Mouse (Mus musculus) adrenal gland, adult 18-20 months (tissue): ENCODE results near the gene Nos2. TPM values are rescaled to one million over a fixed set of nuclear protein-coding genes. Genes with fewer than 3 reads are reported as not detected.

Experiments used
- DNase-seq, 2 experiments: peaks; one replicate each; pipeline ENCODE4 v3.0.0; 2021 to 2022; ENCODE audit warnings: low spot score in 2 of 2
- long read RNA-seq, 2 experiments: library from polyadenylated mRNA; stranded (forward); transcript quantifications; one replicate each; pipeline ENCODE4 v2.0.0; 2021
- total RNA-seq, 2 experiments: library from RNA; stranded (reverse); gene quantifications; 1 replicate in 1 of 2; 2 replicates in 1 of 2; pipeline ENCODE4 v1.2.3; 2021

Nos2 gene
- total RNA-seq, result 1 to 10 TPM in 1 of 2 experiments, under 1 TPM in 1; 0.30 to 1.7 TPM
- long read RNA-seq, experiment 1, partial matches to known transcripts, result 1 of 2 reads
- long read RNA-seq, experiment 1, other reads (novel, unspliced or antisense), result 0 of 2 reads
- long read RNA-seq, experiment 2, result 0 reads

- DNase-seq, result no peak
Measured at GRCm38 (mm10) chr11:78920411-78920939, at the start of gene Nos2. Gene Nos2, plus strand, starts transcription at chr11:78920787.

DNA sequence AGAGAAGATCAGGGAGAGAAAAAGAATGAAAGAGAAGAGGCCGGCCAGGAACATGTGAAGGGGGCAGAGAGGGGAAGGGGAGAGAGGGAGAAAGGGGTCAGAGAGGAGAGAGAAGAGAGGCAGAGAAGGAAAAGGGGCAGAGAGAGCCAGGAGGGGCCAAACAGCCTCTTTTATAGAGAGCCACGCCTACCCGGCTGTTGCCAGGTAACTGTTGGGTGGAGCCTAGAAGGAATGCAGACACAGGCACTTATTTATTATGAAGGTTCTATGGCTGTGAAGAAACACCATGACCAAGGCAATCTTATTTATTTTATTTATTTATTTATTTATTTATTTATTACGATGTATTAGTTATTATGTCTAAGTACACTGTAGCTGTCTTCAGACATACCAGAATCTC, 49.7 kb upstream of the Nos2 start:
- no peak for DNase-seq

GRCm38 (mm10) chr11:78872782-78873181, 47.8 kb upstream of the Nos2 start:
- DNase-seq, result no peak

DNA sequence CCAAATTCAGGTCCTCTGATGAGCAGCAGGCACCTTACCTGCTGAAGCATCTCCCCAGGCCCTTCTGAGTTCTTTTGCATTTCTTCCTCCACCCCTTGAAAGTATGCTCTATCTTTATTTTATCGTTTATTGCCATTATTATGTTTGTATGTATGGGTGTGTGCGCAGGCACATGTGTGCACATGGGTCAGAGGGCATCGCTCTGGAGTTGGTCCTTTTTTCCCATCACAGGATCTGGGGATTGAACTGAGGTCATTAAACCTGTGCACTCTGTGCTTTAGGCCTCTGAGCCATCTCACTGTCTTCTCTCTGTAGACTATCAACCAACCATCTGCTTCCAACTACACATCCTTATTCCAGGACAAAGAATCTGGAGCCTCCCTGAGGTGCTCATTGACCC, 40.9 kb upstream of the Nos2 start:
- DNase-seq, result no peak

DNA sequence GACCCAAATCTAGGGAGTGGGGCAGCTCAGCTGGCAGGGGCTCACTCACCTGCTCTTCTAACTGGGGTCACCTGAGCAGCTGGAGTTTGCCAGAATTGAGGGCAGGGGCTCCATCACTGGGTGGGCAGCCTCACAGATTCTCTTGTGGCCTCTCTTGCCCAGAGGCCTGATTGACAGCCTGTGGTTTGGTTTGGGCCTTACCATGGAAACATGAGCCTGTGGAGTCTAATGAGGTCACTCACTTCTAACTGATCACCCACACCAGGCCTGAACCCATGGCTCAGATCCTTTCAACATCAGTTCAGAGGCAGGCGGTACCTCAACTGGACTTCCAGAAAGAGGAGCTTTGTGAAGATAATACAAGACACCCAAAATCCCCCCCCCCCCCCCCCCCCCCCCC, 33.9 kb upstream of the Nos2 start:
- DNase-seq, result no peak

DNA sequence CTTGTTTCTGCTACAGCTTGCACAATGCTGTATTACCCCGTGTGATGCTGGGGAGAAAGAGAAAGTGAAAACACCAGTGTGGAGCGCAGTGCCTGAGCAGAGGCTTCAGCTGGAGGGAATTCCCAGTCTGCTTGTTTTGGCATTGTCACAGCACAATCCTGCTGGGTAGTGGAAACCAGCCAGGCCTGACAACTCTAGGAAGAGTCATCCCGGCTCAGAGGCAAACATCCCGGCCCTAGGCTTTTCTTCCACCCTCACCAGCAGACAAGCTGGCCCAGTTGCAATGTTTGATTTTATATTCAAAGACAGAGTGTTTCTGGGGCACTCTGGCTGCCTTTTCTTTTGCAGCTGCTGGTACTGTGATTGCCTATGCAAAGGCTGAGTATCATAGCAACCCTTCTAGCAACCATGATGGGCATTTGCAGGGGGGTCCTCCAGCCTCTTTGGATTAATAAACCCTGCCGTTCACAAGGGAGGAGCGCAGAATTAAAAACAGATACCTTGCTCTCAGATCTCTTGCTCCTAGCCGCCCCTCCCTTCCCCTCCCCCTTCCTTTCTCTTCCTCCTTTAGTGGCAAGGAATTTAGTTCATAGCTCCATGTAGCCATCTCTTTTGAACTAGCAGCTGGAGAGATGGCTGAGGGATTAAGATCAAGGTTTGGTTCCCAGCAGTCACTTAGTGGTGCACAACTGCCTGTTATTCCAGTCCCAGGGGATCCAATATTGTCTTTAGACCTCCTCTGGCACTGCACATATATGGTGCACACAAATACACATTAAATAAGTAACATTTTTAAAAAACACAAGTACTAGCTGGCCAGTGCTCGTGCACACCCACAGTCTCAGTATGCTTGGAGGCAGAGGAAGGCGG, 33.2 kb upstream of the Nos2 start:
- peak; percentile 39 to 46 for DNase-seq

GRCm38 (mm10) chr11:78889156-78889555, 31.4 kb upstream of the Nos2 start:
- DNase-seq, result no peak

DNA sequence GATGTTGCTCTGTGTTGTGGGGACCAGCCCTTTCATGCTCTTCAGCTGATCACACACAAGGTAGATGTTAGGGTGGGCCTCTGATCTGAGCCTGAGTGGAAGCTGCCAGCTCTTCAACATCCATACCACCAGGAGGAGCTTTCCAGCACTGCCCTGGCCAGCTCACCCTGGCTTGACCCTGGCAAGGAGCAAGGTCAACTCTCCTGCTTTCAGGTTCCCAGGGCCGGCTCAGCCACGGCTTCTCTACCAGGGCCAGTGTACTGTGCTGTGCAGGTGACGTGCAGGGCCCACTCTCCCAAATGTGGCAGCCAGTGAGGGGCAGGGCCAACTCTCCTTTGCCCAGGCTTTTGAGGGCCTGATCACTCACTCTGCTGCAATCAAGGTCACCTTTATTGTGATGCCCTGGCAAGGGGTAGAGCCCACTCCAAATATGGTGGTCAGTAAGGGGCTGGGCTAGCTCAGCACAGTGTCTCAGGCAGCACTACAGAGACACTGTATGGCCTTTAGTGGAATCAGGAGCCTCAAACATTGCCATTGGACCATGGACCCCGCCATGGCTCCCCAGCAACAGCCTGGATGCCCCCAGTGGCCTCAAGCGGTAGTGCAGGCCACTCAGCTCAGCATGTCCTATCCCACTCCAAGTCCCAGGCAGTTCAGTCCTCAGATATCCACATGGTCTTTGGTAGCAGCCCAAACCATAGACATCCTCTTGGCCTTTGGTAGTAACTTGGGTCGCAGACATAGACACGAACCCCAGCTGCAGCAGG, 24.0 kb upstream of the Nos2 start:
- DNase-seq, result peak in 1 of 2 experiments; percentile 39

DNA sequence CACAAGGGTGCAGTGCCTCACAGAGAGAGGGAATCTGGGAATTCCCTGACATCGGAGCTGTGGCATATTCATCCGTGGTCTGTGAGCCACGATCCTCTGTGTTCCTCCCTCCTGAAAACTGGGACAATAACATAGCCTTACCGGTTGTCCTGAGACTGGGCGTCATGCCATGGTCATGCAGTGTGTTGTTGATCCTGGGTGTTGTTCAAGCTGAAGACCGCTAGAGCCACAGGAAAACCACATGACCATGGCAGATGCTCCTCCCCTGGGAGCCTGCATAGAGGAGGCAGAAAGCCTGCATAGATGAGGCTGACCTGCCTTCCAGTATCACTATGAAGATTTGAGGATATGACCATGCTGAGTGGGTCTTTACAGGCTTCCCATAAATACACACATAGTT, 5.1 kb upstream of the Nos2 start:
- no peak for DNase-seq

DNA sequence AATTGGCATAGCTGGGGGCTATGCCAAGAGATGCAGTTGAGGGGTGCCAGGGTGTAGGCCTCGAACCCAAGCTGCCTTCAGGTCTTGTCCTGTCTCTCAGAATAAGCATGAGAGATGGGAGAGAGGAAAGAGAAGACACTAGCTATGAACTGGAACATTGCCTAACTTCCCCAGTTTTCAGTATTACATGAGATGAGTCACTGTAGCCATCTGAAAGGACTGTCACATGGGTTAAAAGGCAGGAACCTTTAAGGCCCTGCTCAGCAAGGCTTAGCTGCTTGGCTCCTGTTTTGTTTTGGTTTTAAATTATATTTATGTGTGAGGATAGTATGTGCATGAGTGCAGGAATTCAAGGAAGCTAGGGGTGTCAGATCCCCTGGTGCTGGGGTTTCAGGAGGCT, 4.2 kb upstream of the Nos2 start:
- DNase-seq, result no peak

GRCm38 (mm10) chr11:78919745-78920144, 842 bp upstream of the Nos2 start:
- no peak for DNase-seq

- peak; percentile 47 to 57 for DNase-seq
Measured at GRCm38 (mm10) chr11:78922678-78923407, 2.3 kb downstream of the Nos2 start.

DNA sequence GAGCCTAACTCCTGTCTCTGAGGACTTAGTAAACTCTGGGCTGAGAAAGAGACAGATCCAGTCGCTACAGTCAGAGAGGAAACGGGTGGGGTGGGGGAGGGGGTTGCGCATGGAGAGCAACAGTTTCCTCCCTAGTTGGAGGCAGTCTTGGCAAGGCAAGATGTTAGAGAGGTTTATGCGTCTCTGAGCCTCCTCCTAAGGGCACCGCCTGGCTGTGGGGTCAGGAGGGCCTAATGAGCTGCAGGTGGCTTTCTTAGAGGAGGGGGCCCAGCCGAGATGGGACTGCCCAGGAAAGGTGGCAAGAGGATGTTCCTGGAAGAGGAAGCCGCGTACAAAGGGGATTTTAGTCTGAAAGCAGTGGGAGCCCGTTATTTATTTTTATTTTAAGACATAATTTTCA, 3.5 kb downstream of the Nos2 start:
- DNase-seq, result no peak

DNA sequence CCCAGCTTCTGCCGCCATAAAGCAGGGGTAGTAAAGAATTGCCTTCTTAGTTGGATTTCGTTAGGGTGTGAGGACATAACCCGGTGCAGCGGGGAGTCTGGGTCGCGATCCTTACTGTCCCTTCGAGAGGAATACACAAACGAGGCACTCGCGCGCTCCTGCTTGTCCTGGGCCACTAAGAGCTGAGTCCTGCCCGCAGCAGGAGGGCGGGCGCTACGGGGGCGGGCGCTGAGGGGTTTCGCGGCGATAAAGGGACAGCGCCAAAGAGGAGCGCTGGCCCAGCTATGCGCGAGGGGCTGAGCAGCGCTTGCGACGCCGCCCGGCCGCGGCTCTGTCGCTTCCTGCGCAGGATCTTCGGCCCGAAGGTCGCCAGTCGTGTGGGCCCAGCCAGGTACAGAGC, 4.3 kb downstream of the Nos2 start:
- peak; percentile 13 to 39 for DNase-seq

- DNase-seq, result peak; percentile 65 to 72
Measured at GRCm38 (mm10) chr11:78929345-78929744, 8.8 kb downstream of the Nos2 start.

DNA sequence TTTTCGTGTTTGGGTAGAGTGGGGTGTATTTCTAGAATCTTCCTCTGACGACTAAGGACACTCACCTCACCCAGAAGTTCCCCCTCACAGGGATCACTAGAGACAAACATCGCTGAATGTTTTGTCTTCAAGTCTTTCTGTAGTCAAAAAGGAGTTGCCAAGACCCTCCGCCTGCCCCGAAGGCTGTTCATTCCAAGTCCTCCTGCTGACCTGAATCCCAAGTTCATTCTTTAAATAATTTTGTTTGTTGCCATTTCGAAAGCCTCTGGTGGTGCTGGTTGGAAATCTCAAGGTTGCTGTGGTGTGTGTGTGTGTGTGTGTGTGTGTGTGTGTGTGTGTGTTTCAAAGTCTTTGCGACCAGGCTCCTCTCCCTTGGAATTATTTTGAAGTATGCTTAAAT, 13.7 kb downstream of the Nos2 start:
- DNase-seq, result no peak

- DNase-seq, result no peak
Measured at GRCm38 (mm10) chr11:78934727-78935126, 14.1 kb downstream of the Nos2 start.

DNA sequence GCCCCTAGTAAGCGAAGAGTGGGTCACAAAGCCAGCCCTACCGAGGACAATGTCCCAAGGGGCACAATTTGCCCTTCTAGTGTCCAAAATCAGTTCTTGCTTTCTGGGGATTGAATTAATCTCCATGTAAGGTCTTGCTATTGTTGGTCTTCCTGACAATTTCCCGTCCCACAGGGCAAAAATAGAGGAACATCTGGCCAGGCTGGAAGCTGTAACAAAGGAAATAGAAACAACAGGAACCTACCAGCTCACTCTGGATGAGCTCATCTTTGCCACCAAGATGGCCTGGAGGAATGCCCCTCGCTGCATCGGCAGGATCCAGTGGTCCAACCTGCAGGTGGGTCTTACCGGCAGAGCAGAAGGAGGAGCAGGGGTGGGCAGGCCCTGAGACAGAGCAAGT, 14.6 kb downstream of the Nos2 start:
- DNase-seq, result no peak

GRCm38 (mm10) chr11:78943083-78943482, 22.5 kb downstream of the Nos2 start:
- DNase-seq, result no peak

- DNase-seq, result peak; percentile 49 to 62
Measured at GRCm38 (mm10) chr11:78950365-78950764, 29.8 kb downstream of the Nos2 start.

DNA sequence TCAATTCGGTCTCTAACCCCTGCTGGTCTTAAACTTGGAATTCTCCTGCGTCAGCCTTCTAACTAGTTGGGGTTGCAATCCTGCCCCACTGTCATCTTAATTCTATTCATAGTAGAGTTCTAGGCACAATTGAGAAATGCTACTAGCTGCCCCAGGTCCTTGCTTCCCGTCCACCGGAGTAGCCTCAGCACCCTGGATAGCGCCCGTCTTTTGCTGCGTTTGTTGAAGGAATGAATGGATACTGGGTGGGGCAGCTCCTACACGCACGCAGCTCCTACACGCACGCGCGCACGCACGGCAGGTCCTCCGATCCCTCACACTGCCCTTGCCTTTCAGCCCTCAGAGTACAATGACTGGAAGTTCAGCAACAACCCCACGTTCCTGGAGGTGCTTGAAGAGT, 31.9 kb downstream of the Nos2 start:
- DNase-seq, result peak; percentile 44 to 47
